Mouse (Mus musculus) stomach, embryonic 14.5 days (tissue): ENCODE measurements at regions not wholly inside any gene's neighbourhood (a gene's known extent, or its start where the extent isn't known, plus 50 kb on each side); places are given as distances from the start of the nearest gene placed in this dataset. TPM values are rescaled to one million over a fixed set of nuclear protein-coding genes. Genes with fewer than 3 reads are reported as not detected.

Experiments used
- ATAC-seq: fragments of 200-750 bp; cut with Nextera tagmentation; 2 replicates; pipeline ENCODE4 v1.8.0; 2017; ENCODE audit warnings: low read depth, moderate TSS enrichment; ENCODE audit not compliant: insufficient number of reproducible peaks, insufficient read depth, low FRiP score
- H3K27ac ChIP-seq: fragments of 300-500 bp; sonication (generic); 2 replicates; pipeline ENCODE4 v1.5.1; 2014; ENCODE audit warnings: mild to moderate bottlenecking, low read length, moderate library complexity, mixed read lengths
- H3K27me3 ChIP-seq: fragments of 300-500 bp; sonication (generic); 2 replicates; pipeline ENCODE4 v1.6.1; 2014; ENCODE audit warnings: low read length, control low read depth, mixed read lengths; ENCODE audit not compliant: control insufficient read depth, insufficient read depth
- H3K36me3 ChIP-seq: fragments of 300-500 bp; sonication (generic); 2 replicates; pipeline ENCODE4 v1.6.1; 2014; ENCODE audit warnings: mild to moderate bottlenecking, control low read depth, low read length, moderate library complexity, mixed read lengths; ENCODE audit not compliant: control insufficient read depth, insufficient read depth
- H3K4me1 ChIP-seq: fragments of 300-500 bp; sonication (generic); 2 replicates; pipeline ENCODE4 v1.6.1; 2014; ENCODE audit warnings: low read length, control low read depth, mixed read lengths; ENCODE audit not compliant: control insufficient read depth, insufficient read depth
- H3K4me2 ChIP-seq: fragments of 300-500 bp; sonication (generic); replicated peaks from 2 replicates; pipeline ENCODE4 v1.6.1; 2014; ENCODE audit warnings: low read depth, low read length, control low read depth
- H3K4me3 ChIP-seq: fragments of 300-500 bp; sonication (generic); 2 replicates; pipeline ENCODE4 v1.5.1; 2014; ENCODE audit warnings: low read depth, low read length, control low read depth
- H3K9ac ChIP-seq: fragments of 300-500 bp; sonication (generic); replicated peaks from 2 replicates; pipeline ENCODE4 v1.6.1; 2014; ENCODE audit warnings: low read depth, mild to moderate bottlenecking, control low read depth, low read length, moderate library complexity, mixed read lengths
- H3K9me3 ChIP-seq: fragments of 300-500 bp; sonication (generic); 2 replicates; pipeline ENCODE4 v1.6.1; 2016; ENCODE audit warnings: low read depth, low read length, control low read depth; ENCODE audit not compliant: control insufficient read depth
- WGBS: fragments of 180-500 bp; shearing (Covaris S2); extraction: QIAGEN DNeasy Blood & Tissue Kit; methylation state at CpG from one replicate; pipeline ENCODE4 v1.1.7; 2014; 5-methylcytosine and 5-hydroxymethylcytosine counted together
- microRNA-seq: library from miRNA; unstranded; fragments of <30 nt; microRNA quantifications from one replicate; pipeline ENCODE4, GENCODE M21; 2016

DNA sequence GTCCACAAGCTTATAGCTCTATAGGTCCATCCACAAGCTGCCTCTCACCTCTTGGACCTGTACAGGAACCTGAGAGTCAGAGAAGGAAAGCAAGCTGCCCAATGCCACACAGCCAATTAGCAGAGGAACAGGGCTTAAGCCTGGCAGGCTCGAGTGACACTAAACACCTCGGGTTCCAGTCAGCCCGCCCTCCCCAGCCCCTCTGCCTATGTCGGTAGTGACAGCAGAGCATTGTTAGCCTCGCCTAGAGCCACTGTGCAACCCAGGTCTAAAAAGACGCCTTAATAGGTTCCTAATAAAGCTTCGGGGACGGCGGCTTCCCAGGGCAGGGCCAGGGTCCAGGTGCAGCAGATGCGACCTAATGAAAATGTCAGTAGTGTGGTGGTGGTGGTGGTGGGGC, 66.3 kb downstream of the Cstad start:
- peak overlapping the region; percentile 100; the same call in 1 of the 2 replicates for H3K27ac ChIP-seq
- H3K4me3 ChIP-seq, result no peak overlapping the region
- no peaks in the 10 kb centered on the region for H3K27me3 ChIP-seq
- H3K9me3 ChIP-seq, result no peaks in the 10 kb centered on the region
- no peak for ATAC-seq
- H3K36me3 ChIP-seq, result no peaks in the 10 kb centered on the region
- WGBS, result 54% methylated on average over 10 of the region's 10 CpGs
- peaks cover 50% of the 10 kb centered on the region for H3K4me1 ChIP-seq
- no peak overlapping the region for H3K4me2 ChIP-seq
- H3K9ac ChIP-seq, result no peak overlapping the region

DNA sequence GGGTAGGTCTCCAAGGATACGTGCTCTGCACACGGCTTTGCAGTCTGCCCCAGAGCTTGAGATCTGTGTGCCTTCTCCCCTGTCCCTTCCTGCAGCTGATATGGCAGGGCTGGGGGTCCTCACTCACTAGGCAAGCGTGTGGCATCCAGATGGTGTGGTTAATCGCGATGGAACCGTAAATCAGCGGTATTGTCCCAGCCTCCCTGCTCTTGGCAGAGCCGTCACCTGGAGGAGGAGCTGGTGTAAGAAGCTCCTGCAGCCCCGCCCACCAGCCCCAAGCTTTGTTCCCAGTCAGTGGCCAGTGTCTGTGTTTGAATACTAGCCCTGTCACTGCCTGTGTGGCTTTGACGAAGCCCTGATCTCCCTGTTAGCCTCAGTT, 65.8 kb downstream of the Cstad start:
- H3K4me1 ChIP-seq, result peaks cover 50% of the 10 kb centered on the region
- no peak overlapping the region for H3K4me2 ChIP-seq

DNA sequence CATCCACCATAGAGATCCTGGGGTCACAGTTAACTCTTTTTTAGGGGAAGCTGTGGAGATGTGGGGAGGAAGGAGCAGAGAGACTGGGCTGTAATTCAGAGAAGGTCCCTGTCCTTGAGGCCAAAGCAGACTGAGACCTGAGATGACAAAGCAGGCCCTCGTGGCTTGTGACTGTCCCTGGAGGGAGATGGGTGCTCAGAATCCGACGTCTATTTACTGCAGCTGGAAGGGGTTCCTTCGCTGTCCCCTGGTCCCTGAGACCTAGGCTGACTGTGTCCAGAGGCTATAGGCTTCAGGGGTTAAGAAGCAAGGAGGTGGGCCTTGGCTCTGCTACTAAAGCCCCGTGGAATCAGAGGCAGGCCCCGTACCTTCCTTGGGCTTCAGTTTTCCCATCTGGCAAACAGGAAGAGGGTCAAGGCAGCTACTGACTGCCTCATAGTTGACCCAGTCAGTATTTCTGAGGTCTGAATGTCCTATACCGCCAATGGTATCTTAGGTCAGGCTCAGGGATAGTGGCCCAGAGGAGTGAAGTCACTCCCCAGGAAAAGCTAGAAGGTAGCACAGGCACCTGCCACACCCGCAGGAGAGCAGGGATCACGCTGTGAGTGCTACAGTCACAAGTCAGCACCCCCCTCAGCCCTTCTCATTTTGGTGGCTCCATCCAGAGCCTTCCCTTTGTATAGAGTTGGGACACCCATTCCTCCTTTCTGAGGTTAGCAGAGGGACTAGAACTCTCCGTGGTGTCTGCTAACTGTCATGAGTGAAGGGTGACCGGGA, 65.2 kb downstream of the Cstad start:
- peak overlapping the region; percentile 100 for H3K27ac ChIP-seq
- H3K4me3 ChIP-seq, result no peak overlapping the region
- peaks cover 48% of the 10 kb centered on the region for H3K4me1 ChIP-seq
- no peak overlapping the region for H3K4me2 ChIP-seq
- no peaks in the 10 kb centered on the region for H3K27me3 ChIP-seq
- H3K9me3 ChIP-seq, result no peaks in the 10 kb centered on the region
- peak overlapping the region; percentile 65; the same call in 1 of the 2 replicates for H3K9ac ChIP-seq
- WGBS, result 28% methylated on average over 11 of the region's 11 CpGs
- H3K36me3 ChIP-seq, result no peaks in the 10 kb centered on the region
- no peak for ATAC-seq

More for the DNA sequence above, 65.8 kb downstream of the Cstad start:
- Histone ChIP-seq H3K4me3 (no peak overlapping the region), H3K27ac (peak overlapping the region; percentile 100; the same call in 1 of the 2 replicates), H3K9me3 (no peaks in the 10 kb centered on the region), H3K9ac (0 out of 2 replicates have a peak overlapping the region, but pooled peaks have one; percentile 14), H3K36me3 (no peaks in the 10 kb centered on the region), H3K27me3 (no peaks in the 10 kb centered on the region)
- ATAC-seq, result no peak
- WGBS, result 14% methylated on average over 10 of the region's 10 CpGs

DNA sequence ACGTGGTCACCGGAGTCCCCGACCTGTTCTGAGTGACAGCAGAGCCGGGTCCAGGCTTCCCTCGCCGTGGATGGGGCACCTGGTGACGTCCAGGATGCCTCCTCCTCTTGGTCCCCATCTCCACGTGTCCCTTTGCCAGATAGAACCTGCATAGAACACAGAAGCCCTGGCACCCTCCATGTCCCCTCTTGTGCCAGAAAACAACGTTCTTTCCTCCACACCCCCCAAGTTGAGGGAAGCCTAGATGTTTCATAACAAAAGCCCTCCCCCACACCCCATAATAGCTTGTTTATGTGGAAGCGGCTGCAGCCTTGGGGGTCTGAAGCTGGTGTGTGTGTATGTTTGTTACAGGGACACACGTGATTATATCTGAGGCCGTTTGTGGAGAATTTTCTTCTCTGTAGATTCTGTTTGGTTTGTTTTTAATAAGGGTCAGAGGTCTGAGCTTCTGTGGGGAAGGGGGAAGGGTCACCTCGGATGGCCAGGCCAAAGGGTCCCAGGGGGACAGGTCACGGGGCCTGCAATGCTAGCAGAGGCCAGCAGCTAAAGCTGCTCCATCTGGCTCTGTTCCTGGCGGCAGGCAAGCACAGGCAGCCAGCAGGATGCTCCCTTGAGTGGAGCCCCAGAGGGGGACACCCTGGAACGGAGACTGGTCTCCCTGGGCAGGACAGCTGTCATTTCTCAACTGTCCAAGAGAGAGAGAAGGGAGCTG, 64.2 kb downstream of the Cstad start:
- ATAC-seq, result peak; percentile 72
- H3K36me3 ChIP-seq, result no peaks in the 10 kb centered on the region
- 4% methylated on average over 16 of the region's 16 CpGs for WGBS

More for the DNA sequence above, 64.2 kb downstream of the Cstad start:
- Histone ChIP-seq H3K9ac (peak overlapping the region; percentile 65; the same call in 1 of the 2 replicates), H3K9me3 (no peaks in the 10 kb centered on the region), H3K4me2 (peak overlapping the region; percentile 73), H3K4me1 (peaks cover 47% of the 10 kb centered on the region), H3K27me3 (no peaks in the 10 kb centered on the region), H3K4me3 (peak overlapping the region; percentile 40), H3K27ac (peak overlapping the region; percentile 100)

Small RNAs in the stretch of these regions (microRNA-seq; reads per million reads assigned to microRNA genes)
- not detected for gene Mir3089
